Mouse (Mus musculus) mouse embryonic stem cell (cell line): ENCODE results near the gene Crocc.

Source experiments
- in situ Hi-C, 2 experiments: fragments of 300-500 bp; cut with MboI; formaldehyde crosslinking; loops; 1 replicate in 1 of 2; 3 replicates in 1 of 2; pipeline ENCODE4 v1.14.3; 2019 to 2020; ENCODE audit warnings: low sequenced_read_pairs in 2 of 2, low pct_unique_long_range_greater_than_20kb in 1 of 2, mixed read lengths in 1 of 2; ENCODE audit not compliant: unreplicated experiment in 1 of 2

The Crocc gene

GRCm38 (mm10) chr4:140967386-140968159 lies 92.8 kb downstream of the Crocc start:
- in situ Hi-C loops, result no loop called here
